Mouse (Mus musculus): ENCODE results near the gene Mrc2. TPM values are rescaled to one million over a fixed set of nuclear protein-coding genes. Genes with fewer than 3 reads are reported as not detected.

Gene Mrc2
- polyA plus RNA-seq, 1 experiment, result 23.7 TPM

GRCm38 (mm10) chr11:105331732-105332131, 39.3 kb downstream of the Mrc2 start:
- DNase-seq, result peak; percentile 76
- Histone ChIP-seq H3K4me3 (ENCODE audit: insufficient read depth, low read depth, low read length) (no peak overlapping the region), H3K27me3 (replicated peaks; ENCODE audit: control insufficient read depth, insufficient read depth, low read length) (no peaks in the 10 kb centered on the region), H3K36me3 (ENCODE audit: control insufficient read depth, insufficient read depth, low read length) (no peaks in the 10 kb centered on the region), H3K27ac (ENCODE audit: insufficient read depth, low read depth, low read length) (no peak overlapping the region), H3K4me1 (ENCODE audit: control insufficient read depth, insufficient read depth, low read length) (no peaks in the 10 kb centered on the region)
- TF ChIP-seq CTCF (conservative IDR thresholded peaks at IDR 0.05; ENCODE audit: insufficient read depth, insufficient read length, low read depth, low read length) (no peak), POLR2A (IDR thresholded peaks at IDR 0.05; ENCODE audit: low read depth, low read length) (no peak)
- WGBS, result 23% methylated on average over 10 of the region's 10 CpGs

DNA sequence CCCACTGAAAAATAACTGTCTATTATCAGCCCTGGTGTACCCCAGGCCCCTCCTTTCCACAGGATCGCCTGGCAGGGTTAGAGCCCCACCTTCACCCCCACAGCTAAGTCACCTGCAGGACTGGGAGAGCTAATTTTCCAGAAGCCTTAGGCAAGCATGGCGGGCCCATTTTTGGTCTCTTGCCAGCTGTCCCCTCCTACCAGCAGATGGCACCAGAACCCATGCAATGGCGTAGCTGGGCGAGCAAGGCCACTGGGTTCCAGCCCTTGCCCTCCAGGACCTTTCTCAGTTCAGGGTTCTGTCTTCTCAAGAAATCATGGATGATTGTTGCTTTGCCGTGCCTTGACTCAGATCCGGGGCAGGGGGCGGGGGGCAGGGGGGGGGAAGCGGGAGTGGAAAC, 40.0 kb downstream of the Mrc2 start:
- WGBS, result 64% methylated on average over 8 of the region's 8 CpGs
- no peaks in the 10 kb centered on the region for H3K36me3 ChIP-seq (ENCODE audit: control insufficient read depth, insufficient read depth, low read length)
- peak; percentile 63 for DNase-seq
- no peak for TF ChIP-seq POLR2A (IDR thresholded peaks at IDR 0.05; ENCODE audit: low read depth, low read length)
- peak; percentile 69 for TF ChIP-seq CTCF (conservative IDR thresholded peaks at IDR 0.05; ENCODE audit: insufficient read depth, insufficient read length, low read depth, low read length)
- H3K27ac ChIP-seq (ENCODE audit: insufficient read depth, low read depth, low read length), result no peak overlapping the region
- no peaks in the 10 kb centered on the region for H3K4me1 ChIP-seq (ENCODE audit: control insufficient read depth, insufficient read depth, low read length)
- H3K4me3 ChIP-seq (ENCODE audit: insufficient read depth, low read depth, low read length), result no peak overlapping the region
- no peaks in the 10 kb centered on the region for H3K27me3 ChIP-seq (replicated peaks; ENCODE audit: control insufficient read depth, insufficient read depth, low read length)

GRCm38 (mm10) chr11:105333867-105334670, 41.6 kb downstream of the Mrc2 start:
- H3K27ac ChIP-seq (ENCODE audit: insufficient read depth, low read depth, low read length), result no peak overlapping the region
- TF ChIP-seq CTCF (conservative IDR thresholded peaks at IDR 0.05; ENCODE audit: insufficient read depth, insufficient read length, low read depth, low read length), result no peak
- TF ChIP-seq POLR2A (IDR thresholded peaks at IDR 0.05; ENCODE audit: low read depth, low read length), result no peak
- 76% methylated on average over 8 of the region's 8 CpGs for WGBS
- H3K36me3 ChIP-seq (ENCODE audit: control insufficient read depth, insufficient read depth, low read length), result no peaks in the 10 kb centered on the region
- DNase-seq, result no peak
- H3K4me1 ChIP-seq (ENCODE audit: control insufficient read depth, insufficient read depth, low read length), result no peaks in the 10 kb centered on the region
- no peak overlapping the region for H3K4me3 ChIP-seq (ENCODE audit: insufficient read depth, low read depth, low read length)
- H3K27me3 ChIP-seq (replicated peaks; ENCODE audit: control insufficient read depth, insufficient read depth, low read length), result no peaks in the 10 kb centered on the region

GRCm38 (mm10) chr11:105338596-105339390, 46.4 kb downstream of the Mrc2 start:
- Histone ChIP-seq H3K27ac (ENCODE audit: insufficient read depth, low read depth, low read length) (no peak overlapping the region), H3K36me3 (ENCODE audit: control insufficient read depth, insufficient read depth, low read length) (no peaks in the 10 kb centered on the region), H3K4me1 (ENCODE audit: control insufficient read depth, insufficient read depth, low read length) (no peaks in the 10 kb centered on the region), H3K27me3 (replicated peaks; ENCODE audit: control insufficient read depth, insufficient read depth, low read length) (no peaks in the 10 kb centered on the region), H3K4me3 (ENCODE audit: insufficient read depth, low read depth, low read length) (no peak overlapping the region)
- TF ChIP-seq CTCF (conservative IDR thresholded peaks at IDR 0.05; ENCODE audit: insufficient read depth, insufficient read length, low read depth, low read length) (no peak), POLR2A (IDR thresholded peaks at IDR 0.05; ENCODE audit: low read depth, low read length) (no peak)
- DNase-seq, result no peak
- 68% methylated on average over 12 of the region's 12 CpGs for WGBS

DNA sequence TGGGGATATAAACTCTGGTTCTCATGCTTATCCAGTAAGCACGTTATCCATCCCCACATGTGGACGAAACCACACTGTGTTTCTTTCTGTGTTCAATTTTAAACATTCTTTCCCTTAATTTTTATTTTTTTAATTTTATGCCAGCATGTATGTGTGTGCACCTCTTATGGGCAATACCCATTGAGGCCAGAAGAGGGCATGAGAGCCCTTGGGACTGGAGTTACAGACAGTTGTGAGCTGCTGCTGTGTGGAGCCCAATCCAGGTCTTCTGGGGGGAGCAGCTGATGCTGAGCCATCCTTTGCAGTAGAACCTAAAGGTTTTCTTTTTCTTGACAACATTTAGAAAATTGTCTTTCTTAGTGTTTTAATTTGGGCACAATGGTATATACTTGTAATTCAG, 52.8 kb downstream of the Mrc2 start:
- Histone ChIP-seq H3K4me1 (ENCODE audit: control insufficient read depth, insufficient read depth, low read length) (no peaks in the 10 kb centered on the region), H3K4me3 (ENCODE audit: insufficient read depth, low read depth, low read length) (no peak overlapping the region), H3K27ac (ENCODE audit: insufficient read depth, low read depth, low read length) (no peak overlapping the region), H3K36me3 (ENCODE audit: control insufficient read depth, insufficient read depth, low read length) (no peaks in the 10 kb centered on the region), H3K27me3 (replicated peaks; ENCODE audit: control insufficient read depth, insufficient read depth, low read length) (no peaks in the 10 kb centered on the region)
- WGBS, result 82% methylated on average over 2 of the region's 2 CpGs
- peak; percentile 54 for DNase-seq
- TF ChIP-seq CTCF (conservative IDR thresholded peaks at IDR 0.05; ENCODE audit: insufficient read depth, insufficient read length, low read depth, low read length), result peak; percentile 66
- TF ChIP-seq POLR2A (IDR thresholded peaks at IDR 0.05; ENCODE audit: low read depth, low read length), result no peak

- Histone ChIP-seq H3K4me1 (ENCODE audit: control insufficient read depth, insufficient read depth, low read length) (peaks cover 6% of the 10 kb centered on the region), H3K27me3 (replicated peaks; ENCODE audit: control insufficient read depth, insufficient read depth, low read length) (no peaks in the 10 kb centered on the region), H3K36me3 (ENCODE audit: control insufficient read depth, insufficient read depth, low read length) (no peaks in the 10 kb centered on the region), H3K27ac (ENCODE audit: insufficient read depth, low read depth, low read length) (no peak overlapping the region), H3K4me3 (ENCODE audit: insufficient read depth, low read depth, low read length) (no peak overlapping the region)
- 59% methylated on average over 28 of the region's 28 CpGs for WGBS
- TF ChIP-seq CTCF (conservative IDR thresholded peaks at IDR 0.05; ENCODE audit: insufficient read depth, insufficient read length, low read depth, low read length) (peak; percentile 86), POLR2A (IDR thresholded peaks at IDR 0.05; ENCODE audit: low read depth, low read length) (no peak)
- peak; percentile 82 for DNase-seq
Observed at GRCm38 (mm10) chr11:105347162-105348161, 55.0 kb downstream of the Mrc2 start.
